Mouse (Mus musculus) heart, adult 2 months (tissue): ENCODE measurements around the gene Cox4i2.

Experiments
- EP300 ChIP-seq: fragments of 200-500 bp; IDR thresholded peaks from 2 replicates; pipeline ENCODE4 v1.6.1; 2011; ENCODE audit warnings: low read depth, low read length, control low read depth; ENCODE audit not compliant: insufficient read depth
- POLR2A ChIP-seq: fragments of 200-500 bp; IDR thresholded peaks from 2 replicates; pipeline ENCODE4 v1.6.1; 2011; ENCODE audit warnings: mild to moderate bottlenecking, low read depth, low read length, control low read depth; ENCODE audit not compliant: insufficient read depth

- TF ChIP-seq POLR2A: peak; percentile 74
- TF ChIP-seq EP300: peak; percentile 51; the same call in 1 of the 2 replicates
Observed at GRCm38 (mm10) chr2:152726751-152727335, 27.1 kb upstream of the Cox4i2 start.
